Mouse (Mus musculus) cerebellum, adult 2 months (tissue): ENCODE measurements around the gene Syt17. TPM values are rescaled to one million over a fixed set of nuclear protein-coding genes. Genes with fewer than 3 reads are reported as not detected.

ENCODE experiments used
- DNase-seq, 2 experiments: peaks; one replicate each; pipeline ENCODE4 v3.0.0; 2021
- H3K27ac ChIP-seq: fragments of 200-500 bp; 2 replicates; pipeline ENCODE4 v1.5.1; 2012; ENCODE audit warnings: low read length, control low read depth, inconsistent platforms; ENCODE audit not compliant: insufficient read depth
- H3K27me3 ChIP-seq: fragments of 200-500 bp; 2 replicates; pipeline ENCODE4 v1.6.1; 2012; ENCODE audit warnings: inconsistent platforms, mild to moderate bottlenecking, low read length, moderate library complexity; ENCODE audit not compliant: control insufficient read depth, insufficient read depth
- H3K4me1 ChIP-seq: fragments of 200-500 bp; 2 replicates; pipeline ENCODE4 v1.6.1; 2011; ENCODE audit warnings: low read length; ENCODE audit not compliant: control insufficient read depth, insufficient read depth
- H3K4me3 ChIP-seq: fragments of 200-500 bp; replicated peaks from 2 replicates; pipeline ENCODE3; 2011; ENCODE audit warnings: mild to moderate bottlenecking, low read depth, low read length, control low read depth; ENCODE audit not compliant: insufficient read depth
- CTCF ChIP-seq: fragments of 200-500 bp; IDR thresholded peaks from 2 replicates; pipeline ENCODE4 v1.5.1; 2011; ENCODE audit warnings: low read depth, mild to moderate bottlenecking, control low read depth, low read length, moderate library complexity, borderline replicate concordance; ENCODE audit not compliant: insufficient read depth
- POLR2A ChIP-seq: fragments of 200-500 bp; IDR thresholded peaks from 2 replicates; pipeline ENCODE4 v1.6.1; 2011; ENCODE audit warnings: low read length, control low read depth, borderline replicate concordance; ENCODE audit not compliant: insufficient read depth
- WGBS: fragments of 180-500 bp; shearing (Covaris S2); methylation state at CpG from one replicate; pipeline ENCODE4 v1.1.7; 2018; 5-methylcytosine and 5-hydroxymethylcytosine counted together
- polyA plus RNA-seq: library from polyadenylated mRNA; depleted of rRNA; stranded (reverse); fragments of >200 nt; gene quantifications from 2 replicates; pipeline ENCODE4 v1.2.3, GENCODE M21; 2012

Syt17 gene
- polyA plus RNA-seq, 1 experiment, result 9.7 TPM

DNA sequence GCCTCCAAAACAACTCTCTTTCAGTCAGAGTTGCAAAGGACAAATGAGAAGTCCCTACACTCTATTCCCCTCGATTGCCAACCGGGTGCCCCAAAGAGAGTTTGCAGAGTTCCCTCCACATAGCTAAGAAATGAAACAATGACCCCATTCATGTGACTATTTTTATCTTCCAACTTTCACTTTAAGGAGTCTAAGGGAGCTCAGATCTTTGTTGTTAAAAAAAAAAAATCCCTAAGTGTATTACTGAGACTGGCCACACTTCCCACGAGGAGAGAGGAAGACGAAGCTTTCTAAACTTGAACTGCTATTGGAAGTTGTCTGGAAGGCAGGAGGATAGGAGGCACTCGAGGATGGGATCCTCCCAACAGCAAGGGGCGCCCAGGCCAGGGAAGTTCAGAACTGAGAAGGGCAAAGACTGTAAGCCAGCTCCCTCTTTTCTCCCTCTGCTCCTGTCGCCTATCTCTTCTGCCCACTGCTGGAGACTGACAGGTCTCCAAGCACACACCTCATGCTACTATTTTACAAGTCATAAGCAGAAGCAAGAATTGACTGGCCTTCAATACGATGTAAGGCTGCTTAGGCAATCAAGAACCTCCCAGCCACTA lies 40.1 kb upstream of the Syt17 start:
- DNase-seq, result no peak
- 38% methylated on average over 8 of the region's 8 CpGs for WGBS
- no peak overlapping the region for H3K4me3 ChIP-seq
- TF ChIP-seq CTCF (no peak), POLR2A (no peak)
- H3K4me1 ChIP-seq, result no peaks in the 10 kb centered on the region
- H3K27me3 ChIP-seq, result peaks cover 3% of the 10 kb centered on the region; the same call in 1 of the 2 replicates
- no peak overlapping the region for H3K27ac ChIP-seq

DNA sequence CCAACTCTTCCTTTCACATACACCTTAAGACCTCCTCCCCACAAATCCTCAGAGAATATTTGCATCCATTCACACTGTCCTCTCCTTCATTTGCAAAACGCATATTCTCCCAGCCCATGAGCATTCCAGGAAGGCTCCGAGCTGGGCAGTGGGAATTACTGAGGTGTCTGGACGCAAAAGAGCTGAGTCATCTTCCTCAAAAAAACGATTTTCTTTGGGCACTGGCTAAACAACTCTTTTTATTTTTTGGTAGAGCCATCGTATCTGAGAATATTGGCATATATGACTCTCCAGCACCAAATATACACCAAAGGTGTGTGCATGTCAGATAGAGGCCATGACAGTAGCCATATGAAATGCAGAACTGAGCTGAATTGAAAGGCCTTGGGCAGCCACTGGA lies 38.9 kb upstream of the Syt17 start:
- 63% methylated on average over 5 of the region's 5 CpGs for WGBS
- TF ChIP-seq POLR2A (no peak), CTCF (no peak)
- Histone ChIP-seq H3K4me3 (no peak overlapping the region), H3K27ac (no peak overlapping the region), H3K4me1 (no peaks in the 10 kb centered on the region), H3K27me3 (peaks cover 3% of the 10 kb centered on the region; the same call in 1 of the 2 replicates)
- no peak for DNase-seq

DNA sequence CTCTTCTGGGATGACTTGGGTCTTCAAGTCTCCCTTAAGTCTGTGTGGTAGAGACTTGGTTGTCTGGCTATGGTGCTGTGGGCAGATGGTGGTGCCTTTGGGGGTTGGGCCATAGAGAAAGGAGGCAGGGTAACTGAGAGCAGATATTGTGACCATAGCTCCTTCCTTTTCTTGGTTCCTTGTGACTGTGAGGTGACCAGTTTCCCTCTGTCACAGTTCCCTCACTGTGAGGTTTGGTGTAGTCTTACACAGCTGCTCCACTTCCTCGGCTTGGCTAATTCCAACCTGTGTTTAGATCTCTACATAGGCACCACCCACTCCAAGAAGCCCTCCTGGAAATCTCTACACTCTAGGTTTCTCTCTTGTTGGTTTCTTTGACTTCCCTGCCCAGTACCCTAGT lies 36.0 kb upstream of the Syt17 start:
- H3K4me3 ChIP-seq, result no peak overlapping the region
- no peaks in the 10 kb centered on the region for H3K4me1 ChIP-seq
- TF ChIP-seq POLR2A (no peak), CTCF (no peak)
- no peaks in the 10 kb centered on the region for H3K27me3 ChIP-seq
- 83% methylated on average over 1 of the region's 1 CpGs for WGBS
- no peak for DNase-seq
- H3K27ac ChIP-seq, result no peak overlapping the region

DNA sequence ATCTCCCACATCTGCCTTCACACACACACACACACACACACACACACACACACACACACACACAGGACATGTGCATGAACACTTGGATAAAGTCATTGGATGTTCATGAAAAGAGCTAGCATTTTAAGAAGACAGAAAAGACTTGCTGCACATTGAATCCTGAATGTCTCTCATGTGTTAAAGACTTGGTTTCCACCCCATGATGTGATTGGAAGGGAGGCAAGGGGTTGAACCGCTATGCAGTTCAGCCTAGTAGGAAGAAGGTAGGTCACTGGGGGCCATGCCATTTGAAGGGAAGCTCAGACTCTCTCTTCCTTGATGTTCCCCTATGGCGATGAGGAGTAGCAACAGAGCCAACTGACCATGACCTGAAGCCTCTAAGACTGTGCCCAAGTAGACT lies 34.0 kb upstream of the Syt17 start:
- H3K4me1 ChIP-seq, result no peaks in the 10 kb centered on the region
- H3K27me3 ChIP-seq, result no peaks in the 10 kb centered on the region
- no peak overlapping the region for H3K4me3 ChIP-seq
- TF ChIP-seq POLR2A (no peak), CTCF (no peak)
- no peak overlapping the region for H3K27ac ChIP-seq
- DNase-seq, result no peak
- 77% methylated on average over 2 of the region's 2 CpGs for WGBS

DNA sequence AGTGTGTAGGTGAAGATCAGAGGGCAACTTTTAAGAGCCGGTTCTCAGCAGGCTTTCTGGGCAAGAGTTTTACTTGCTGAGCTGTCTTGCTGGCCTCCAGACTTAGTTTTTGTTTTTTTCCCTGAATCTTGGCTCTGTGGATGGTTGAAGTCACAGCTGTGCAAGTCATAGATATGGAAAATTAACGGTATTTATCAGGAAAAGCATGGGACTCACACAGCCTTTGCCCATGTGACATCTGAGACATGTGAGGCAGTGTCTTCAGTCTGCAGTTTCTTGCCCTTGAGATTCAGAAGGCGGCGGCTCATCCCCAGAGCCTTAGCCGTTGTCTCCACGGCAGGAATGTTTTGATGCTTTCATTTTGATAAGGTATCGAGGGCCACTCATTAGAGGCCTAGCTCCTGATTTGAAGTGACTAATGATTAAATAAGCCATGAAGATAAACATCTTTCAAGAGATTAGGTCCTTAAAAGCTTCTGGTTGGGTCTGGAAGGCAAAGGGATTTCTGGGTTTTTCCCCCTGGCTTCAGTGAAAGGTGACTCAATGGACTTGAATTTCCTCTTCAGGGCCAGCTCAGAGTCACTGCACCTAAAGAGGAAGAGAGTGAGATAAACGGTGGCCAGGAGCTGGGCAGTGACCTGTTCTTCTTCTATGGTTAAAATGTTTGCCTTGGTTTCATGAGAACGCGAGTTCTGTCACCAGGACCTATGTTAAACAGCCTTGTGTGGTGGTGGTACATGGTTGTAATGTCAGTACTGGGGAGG lies 33.2 kb upstream of the Syt17 start:
- no peaks in the 10 kb centered on the region for H3K27me3 ChIP-seq
- WGBS, result 80% methylated on average over 10 of the region's 10 CpGs
- H3K27ac ChIP-seq, result no peak overlapping the region
- no peak overlapping the region for H3K4me3 ChIP-seq
- no peaks in the 10 kb centered on the region for H3K4me1 ChIP-seq
- DNase-seq, result no peak
- TF ChIP-seq CTCF, result no peak
- TF ChIP-seq POLR2A, result no peak

DNA sequence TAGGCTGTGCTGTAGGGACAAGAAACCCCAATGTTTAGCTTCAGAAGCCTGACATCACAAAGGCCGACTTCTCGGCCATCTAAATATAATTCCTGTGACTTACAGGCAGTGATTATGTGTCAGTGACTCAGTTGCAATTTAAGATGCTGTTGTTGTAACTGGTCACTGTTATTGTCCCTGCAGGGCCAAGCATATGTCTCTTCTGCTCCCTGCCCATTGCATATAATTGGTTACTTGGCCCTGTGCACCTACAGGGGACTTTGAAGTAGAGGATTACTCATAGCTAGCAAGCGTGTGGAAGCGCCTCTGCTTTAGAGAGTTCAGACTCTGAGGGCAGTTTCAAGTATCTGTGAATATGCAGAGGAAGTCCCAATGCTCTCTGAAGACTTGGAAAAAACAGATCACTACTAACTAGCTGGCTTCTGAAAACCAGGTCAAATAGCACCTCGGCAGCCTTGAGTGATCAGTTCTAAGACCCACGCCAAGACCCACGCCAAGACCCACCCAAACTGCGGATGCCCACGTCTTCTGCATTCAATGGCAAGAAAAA lies 32.2 kb upstream of the Syt17 start:
- 83% methylated on average over 9 of the region's 9 CpGs for WGBS
- no peak overlapping the region for H3K27ac ChIP-seq
- TF ChIP-seq POLR2A (no peak), CTCF (no peak)
- no peaks in the 10 kb centered on the region for H3K4me1 ChIP-seq
- no peak overlapping the region for H3K4me3 ChIP-seq
- no peaks in the 10 kb centered on the region for H3K27me3 ChIP-seq
- DNase-seq, result no peak

DNA sequence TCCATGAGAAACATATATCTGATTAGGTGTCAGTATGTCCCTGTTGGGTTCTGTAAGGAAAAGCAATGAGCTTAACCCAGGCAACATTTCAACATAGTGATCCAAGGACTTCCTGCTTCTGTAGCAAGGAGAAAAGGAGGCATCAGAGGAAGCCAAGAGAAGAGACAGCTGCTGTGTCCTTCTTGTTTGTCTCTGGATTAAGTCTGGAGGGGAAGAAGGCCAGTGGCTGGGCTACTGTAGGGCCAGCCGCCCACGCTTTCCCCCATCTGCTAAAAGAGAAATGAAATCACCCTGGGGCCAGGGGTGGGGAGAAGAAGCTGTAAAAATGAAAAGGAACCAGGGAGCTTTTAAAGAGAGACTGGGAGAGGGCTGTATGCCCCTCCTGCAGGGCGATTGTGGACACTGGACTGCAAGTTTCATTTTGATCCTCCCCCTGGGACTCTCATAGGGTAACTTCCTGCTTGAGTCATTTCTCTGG lies 30.9 kb upstream of the Syt17 start:
- no peaks in the 10 kb centered on the region for H3K27me3 ChIP-seq
- no peak overlapping the region for H3K27ac ChIP-seq
- no peak overlapping the region for H3K4me3 ChIP-seq
- 61% methylated on average over 3 of the region's 3 CpGs for WGBS
- no peak for DNase-seq
- H3K4me1 ChIP-seq, result no peaks in the 10 kb centered on the region
- TF ChIP-seq CTCF (no peak), POLR2A (no peak)

DNA sequence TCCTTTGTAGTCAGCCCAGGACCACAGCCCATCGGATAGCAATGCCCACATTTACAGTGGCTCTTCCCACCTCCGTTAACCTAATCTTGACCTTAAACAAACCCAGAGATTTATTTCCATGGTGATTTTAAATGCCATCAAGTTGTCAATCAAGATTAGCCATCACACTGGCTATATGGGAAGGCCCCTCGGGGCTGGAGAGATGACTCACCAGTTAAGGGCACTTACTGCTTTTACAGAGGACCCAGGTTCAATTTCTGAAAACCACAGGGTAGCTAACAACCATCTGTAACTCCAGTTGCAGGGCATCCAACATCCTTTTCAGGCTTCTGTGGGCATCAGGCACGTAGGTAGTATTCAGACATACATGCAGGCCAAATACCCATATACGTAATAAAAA lies 28.4 kb upstream of the Syt17 start:
- 90% methylated on average over 5 of the region's 5 CpGs for WGBS
- TF ChIP-seq POLR2A, result no peak
- no peak for TF ChIP-seq CTCF
- H3K4me1 ChIP-seq, result no peaks in the 10 kb centered on the region
- H3K4me3 ChIP-seq, result no peak overlapping the region
- no peaks in the 10 kb centered on the region for H3K27me3 ChIP-seq
- DNase-seq, result no peak
- no peak overlapping the region for H3K27ac ChIP-seq
